Mouse (Mus musculus) R1 (cell line): ENCODE data around the gene Socs5.
A peak's percentile ranks its signal among the peaks of the same experiment; 100 is the strongest.

Experiments
- DNase-seq: peaks from one replicate; pipeline ENCODE4 v3.0.0-alpha.2; 2018; ENCODE audit warnings: low read depth, low spot score

The Socs5 gene

DNA sequence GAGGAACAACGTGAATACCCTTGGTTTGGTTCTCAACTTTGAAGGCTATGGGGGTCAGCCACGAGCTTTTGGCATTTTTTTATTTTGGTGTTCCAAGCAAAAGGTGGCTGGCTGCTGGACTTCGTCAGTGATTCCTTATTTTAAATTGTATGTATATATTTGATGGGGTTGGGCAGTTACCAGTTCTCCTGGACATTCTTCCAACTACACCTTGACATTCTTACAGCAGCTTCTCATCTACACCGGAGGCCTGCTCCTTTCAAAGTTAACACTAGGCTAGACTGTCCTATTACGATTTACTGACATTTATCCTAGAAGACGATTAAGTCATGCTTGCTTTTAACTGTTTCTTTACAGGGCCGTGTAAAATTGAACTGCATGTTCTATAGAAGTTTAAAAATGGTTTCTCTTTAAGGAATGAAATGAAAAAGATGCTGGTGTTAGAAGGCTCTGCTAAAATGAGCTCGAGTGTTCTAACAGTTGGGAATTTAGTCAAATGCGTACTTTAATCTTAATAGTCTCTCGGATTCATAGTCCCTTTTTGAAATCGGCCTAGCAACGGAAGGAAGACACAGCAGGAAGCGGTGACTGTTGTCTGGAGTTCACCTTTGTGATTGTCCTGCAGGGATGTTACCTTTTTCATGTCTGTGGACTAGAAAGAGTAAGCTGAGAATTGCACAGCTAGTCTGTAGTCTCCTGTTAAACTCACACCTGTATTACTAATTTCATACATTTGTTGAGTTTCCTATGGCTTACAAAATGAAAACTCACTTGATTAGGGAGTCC, 1.2 kb downstream of the Socs5 start:
- no peak for DNase-seq

DNA sequence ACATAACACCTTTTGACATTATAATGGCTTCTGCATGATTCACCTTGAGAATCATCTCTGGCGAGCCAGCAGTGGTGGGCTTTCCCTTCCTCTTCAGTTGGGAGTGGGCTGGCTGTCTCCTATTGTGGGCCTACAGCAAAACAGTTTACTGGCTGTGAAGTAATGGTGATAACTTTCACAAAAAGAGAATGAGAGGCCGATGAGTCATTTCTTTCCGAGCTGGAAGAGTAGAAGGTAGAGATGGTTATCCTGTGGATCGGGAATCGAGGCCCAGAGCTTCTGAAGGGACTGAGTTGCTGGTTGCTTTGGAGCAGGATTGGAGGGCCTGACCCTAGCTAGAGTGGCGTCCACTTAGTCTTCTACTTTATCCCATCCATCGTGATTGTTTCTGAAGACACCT, 2.0 kb downstream of the Socs5 start:
- no peak for DNase-seq

GRCm38 (mm10) chr17:87112852-87113592, 5.5 kb downstream of the Socs5 start:
- no peak for DNase-seq

GRCm38 (mm10) chr17:87115615-87116014, 8.1 kb downstream of the Socs5 start:
- DNase-seq = no peak

- no peak for DNase-seq
These were observed 11.6 kb downstream of the Socs5 start for GRCm38 (mm10) chr17:87118966-87119526.

- peak; percentile 25 for DNase-seq
These were observed 17.9 kb downstream of the Socs5 start for GRCm38 (mm10) chr17:87125344-87125743.

- DNase-seq = no peak
These were observed 24.8 kb downstream of the Socs5 start for GRCm38 (mm10) chr17:87132258-87132657.

GRCm38 (mm10) chr17:87133823-87134222, 26.3 kb downstream of the Socs5 start:
- DNase-seq = peak; percentile 89

DNA sequence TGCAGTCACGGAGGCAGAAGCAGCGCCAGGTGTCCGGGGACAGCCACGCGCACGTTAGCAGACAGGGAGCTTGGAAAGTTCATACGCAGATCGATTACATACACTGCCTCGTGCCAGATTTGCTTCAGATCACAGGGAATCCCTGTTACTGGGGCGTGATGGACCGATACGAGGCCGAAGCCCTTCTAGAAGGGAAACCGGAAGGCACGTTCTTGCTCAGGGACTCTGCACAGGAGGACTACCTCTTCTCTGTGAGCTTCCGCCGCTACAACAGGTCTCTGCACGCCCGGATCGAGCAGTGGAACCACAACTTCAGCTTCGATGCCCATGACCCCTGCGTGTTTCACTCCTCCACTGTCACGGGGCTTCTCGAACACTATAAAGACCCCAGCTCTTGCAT, 27.2 kb downstream of the Socs5 start:
- peak; percentile 64 for DNase-seq

GRCm38 (mm10) chr17:87135741-87136140, 28.3 kb downstream of the Socs5 start:
- DNase-seq = no peak

- DNase-seq = no peak
These were observed 33.9 kb downstream of the Socs5 start for GRCm38 (mm10) chr17:87141188-87141935.

DNA sequence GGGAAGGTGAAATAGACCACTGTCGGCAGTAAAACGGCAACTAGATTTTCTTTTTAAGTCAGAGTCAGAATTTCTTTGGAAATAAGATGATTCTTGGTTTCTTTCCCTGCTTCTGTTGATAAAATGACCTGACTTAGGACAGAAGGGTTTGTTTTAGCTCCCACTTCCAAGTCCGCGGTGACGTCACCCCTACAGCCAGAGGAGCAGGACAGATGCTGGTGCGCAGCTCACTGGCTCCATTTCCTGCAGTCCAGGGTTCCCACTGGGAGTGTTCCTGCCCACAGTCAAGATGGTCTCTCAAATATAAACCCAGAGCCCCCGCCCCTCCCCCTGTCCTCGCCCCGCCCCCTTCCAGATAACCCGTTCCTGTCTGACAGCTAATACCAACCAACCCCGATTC, 34.8 kb downstream of the Socs5 start:
- peak; percentile 81 for DNase-seq

DNA sequence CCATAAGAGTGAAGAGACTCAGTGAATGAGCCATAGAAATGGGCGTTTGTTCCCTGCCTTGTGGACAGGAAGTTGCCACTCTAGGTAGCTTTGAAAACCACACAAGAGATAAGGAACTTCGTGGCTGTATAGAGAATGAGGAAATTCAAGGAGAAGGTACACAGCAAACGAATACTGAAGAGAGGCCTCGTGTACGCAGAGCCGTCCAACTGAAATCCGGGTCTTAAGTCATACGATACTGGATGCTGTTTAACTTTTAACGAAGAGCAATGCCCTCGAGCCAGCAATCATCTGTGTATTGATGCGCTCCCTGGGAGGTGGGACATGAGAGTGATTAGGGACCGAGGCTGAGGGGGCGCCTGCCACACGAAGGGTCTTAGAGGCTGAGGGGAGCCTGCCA, 35.7 kb downstream of the Socs5 start:
- DNase-seq = no peak

DNA sequence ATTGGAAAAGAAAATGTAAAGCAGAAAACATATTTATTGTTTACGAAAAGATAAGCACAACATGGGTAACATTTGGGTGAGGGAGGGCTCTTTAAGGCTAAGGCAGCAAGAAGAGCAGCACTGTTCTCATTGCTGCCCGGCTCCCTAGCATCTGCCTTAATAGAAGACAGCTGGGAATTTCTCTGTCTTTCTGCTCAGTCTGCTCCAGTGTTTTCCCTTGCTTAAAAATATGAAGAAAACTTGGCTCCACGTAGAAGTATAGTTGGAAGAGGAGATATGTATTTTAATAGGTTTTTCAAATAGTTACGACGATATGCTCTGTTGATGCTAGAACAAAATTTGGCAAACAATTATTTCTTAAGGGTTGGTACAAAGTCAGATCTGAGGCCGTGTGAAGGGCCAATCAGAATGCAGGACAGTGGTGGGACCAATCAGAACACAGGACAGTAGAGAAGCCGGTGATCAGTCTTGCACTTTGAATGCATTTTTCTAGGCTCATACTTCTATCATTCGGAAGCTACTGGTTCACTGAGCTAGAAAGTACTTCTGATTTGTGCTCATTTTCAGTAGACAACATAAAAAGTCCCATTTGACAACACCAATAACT, 39.0 kb downstream of the Socs5 start:
- no peak for DNase-seq

DNA sequence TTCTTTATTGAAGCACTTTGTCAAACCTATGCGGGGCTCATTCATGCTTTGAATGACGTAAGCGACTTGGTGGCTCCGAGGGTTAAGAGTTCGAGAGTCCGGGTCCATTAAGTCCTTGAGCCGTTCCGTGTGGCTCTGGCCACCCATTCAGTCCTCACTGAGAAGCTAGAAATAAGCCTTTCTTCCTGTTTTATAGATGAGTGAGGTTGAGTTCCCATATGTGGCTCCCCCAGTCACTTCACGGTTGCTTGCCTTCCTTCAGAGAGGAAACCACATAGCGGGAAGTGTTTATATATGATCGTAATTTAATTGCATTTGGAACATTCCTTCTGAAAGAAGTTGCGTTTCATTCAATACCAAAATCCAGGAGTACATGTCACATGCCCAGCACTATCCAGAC, 42.3 kb downstream of the Socs5 start:
- no peak for DNase-seq

DNA sequence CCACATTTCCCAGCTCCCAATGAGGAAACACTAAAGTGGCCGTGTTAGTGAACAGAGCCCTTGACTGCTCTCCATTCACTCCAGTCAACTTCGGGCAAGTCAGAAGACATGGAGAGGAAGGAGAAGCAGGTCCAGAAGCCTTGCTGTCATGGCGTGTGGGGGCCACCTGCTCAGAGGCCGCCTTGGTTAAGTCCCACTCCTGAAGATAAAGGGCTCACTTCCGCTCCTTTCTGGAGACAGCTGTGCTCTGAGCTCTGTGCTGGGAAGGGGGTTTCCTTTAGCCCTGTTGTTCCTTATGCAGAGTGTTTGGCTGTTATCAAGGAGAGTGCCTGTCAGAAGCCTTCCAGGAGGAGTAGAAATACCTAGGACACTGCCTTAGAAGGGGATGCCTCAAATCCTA, 45.5 kb downstream of the Socs5 start:
- no peak for DNase-seq

GRCm38 (mm10) chr17:87155664-87156063, 48.2 kb downstream of the Socs5 start:
- DNase-seq = no peak

GRCm38 (mm10) chr17:87157739-87158138, 50.3 kb downstream of the Socs5 start:
- peak; percentile 86 for DNase-seq

DNA sequence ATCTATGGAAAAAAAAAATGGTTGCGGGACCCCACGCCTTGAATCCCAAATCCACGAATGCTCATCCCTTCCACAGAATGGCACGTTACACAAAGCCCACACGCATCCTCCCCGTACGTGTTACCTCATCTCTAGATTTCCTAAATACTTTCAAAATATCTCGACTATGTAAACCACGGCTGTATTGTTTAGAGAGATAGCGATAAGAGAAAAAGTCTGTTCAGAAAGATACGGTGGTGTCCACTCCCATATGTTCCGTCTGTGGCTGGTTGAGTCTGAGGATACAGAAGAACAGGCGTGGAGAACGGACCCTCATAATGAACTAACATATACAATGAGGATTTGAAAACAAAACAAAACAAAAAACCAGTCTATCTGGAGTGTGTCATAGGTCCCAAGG, 51.1 kb downstream of the Socs5 start:
- no peak for DNase-seq

GRCm38 (mm10) chr17:87160270-87160669, 52.8 kb downstream of the Socs5 start:
- no peak for DNase-seq

DNA sequence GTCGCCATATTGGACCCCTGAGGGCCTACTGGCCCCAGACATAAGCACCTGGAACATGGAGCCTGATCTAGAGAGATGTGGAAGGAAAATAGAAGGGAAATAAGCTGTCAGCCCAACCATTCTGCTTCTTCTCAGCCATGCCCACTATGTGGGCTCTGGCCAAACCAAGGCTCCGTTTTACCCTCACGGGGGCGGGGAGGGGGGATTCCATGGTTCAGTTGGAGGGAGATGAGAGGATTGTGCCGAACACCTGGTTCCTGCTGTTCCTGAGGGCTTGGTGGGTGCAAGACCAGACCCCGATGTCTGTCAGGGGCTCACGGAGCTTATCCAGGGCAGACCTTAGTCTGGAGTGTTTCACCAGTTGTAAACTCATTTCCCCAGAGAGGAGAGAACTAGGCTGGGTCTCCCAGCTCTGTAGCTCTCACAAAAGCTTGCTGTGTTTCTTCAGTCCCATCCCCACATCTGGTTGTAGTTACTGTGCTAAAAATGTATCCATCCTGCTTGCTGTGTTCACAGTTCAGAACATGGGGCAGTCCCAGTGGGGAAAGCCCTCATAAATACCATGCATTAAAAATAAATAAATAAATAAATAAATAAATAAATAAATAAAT, 56.9 kb downstream of the Socs5 start:
- no peak for DNase-seq
